Mouse (Mus musculus): ENCODE data around the gene Zbtb45.

Zbtb45 gene

DNA sequence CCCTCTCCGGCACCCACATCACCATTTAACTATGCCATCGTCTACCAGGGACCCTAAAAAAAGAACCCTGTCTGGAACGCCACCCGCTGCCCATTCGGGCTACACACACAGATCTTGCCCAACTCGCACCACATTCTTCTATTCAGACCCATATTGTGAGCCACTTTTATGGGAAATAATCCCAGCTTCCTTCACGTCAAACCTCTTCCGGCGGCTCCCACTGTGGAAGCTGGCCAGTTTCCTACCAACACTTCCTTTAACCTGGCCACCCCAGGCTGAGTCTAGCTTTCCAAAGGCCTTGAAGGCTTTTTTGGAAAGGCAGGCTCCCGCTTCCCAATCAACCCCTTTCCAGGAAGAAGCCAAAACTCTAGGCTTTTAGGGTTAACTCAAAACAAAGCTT is 3.3 kb downstream of the Zbtb45 start:
- in situ Hi-C loops (cut with MboI; ENCODE audit: unreplicated experiment in 2 of 2) = loop anchor here (5.0 to 25.0 kb wide), 4 partner anchors 36 to 1394 kb away; partner anchors contain the start of genes Zfp606 (in 1 of the 2) and Zscan4-ps3 (in 1 of the 2)

GRCm38 (mm10) chr7:13006011-13006410 is 3.8 kb downstream of the Zbtb45 start:
- in situ Hi-C loops (cut with MboI; ENCODE audit: unreplicated experiment in 2 of 2) = loop anchor here (5.0 to 25.0 kb wide), 4 partner anchors 36 to 1394 kb away; partner anchors contain the start of genes Zfp606 (in 1 of the 2) and Zscan4-ps3 (in 1 of the 2)

DNA sequence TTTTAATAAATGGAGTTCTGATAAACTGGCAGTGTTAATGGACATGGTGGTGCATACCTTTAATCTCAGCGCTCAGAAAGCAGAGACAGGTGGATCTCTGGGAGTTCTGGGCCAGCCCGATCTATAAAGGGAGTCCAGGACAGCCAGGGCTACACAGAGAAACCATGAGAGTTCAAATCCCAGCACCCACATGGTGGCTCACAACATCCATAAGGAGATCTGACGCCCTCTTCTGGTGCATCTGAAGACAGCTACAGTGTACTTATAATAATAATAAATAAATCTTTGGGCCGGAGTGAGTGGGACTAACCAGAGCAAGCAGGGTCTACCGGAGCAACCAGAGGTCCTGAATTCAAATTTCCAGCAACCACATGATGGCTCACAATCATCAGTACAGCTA is 6.5 kb downstream of the Zbtb45 start:
- in situ Hi-C loops (cut with MboI; ENCODE audit: unreplicated experiment in 2 of 2) = loop anchor here in 1 of 2 experiments (25.0 kb wide), 2 partner anchors 516 to 1391 kb away; partner anchors contain the start of genes Zfp606 and Zscan4-ps3

DNA sequence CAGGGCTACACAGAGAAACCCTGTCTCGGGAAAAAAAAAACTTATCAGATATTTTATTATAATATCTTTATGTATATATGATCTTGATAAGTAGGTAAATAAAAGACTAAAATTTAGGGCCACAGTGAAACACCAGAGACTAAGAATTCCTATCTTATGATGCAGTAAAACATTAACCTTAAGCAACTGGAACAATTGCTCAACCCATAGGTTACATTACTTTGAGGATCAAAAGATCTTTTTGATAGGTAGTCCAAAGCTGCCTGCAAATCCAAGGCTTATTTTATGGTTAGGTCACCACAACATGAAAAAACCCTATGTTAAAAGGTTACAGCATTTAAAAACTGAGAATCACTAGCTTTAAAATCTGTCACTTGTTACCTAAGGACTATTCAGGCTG is 8.2 kb downstream of the Zbtb45 start:
- in situ Hi-C loops (cut with MboI; ENCODE audit: unreplicated experiment in 2 of 2) = loop anchor here in 1 of 2 experiments (25.0 kb wide), 2 partner anchors 514 to 1389 kb away; partner anchors contain the start of genes Zfp606 and Zscan4-ps3

DNA sequence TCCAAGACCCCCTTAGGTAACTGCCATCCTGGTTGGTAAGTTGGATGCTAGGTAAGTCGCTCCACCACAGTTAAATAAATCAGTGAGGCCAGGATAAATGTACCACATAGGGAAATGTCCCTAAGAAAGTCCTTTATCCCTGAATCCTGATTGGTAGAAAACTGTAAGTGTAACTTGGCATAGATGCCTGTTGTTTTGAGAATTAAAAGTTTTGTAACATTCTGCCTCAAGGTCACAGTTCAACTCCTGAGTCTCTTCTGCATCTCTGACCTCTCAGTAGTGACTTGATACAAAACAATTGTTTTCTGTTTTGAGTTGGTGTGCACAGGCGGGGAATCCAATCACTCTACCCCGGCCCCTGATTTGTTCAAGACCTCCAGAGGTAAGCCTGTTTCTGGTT is 11.0 kb downstream of the Zbtb45 start, which contains the start of gene Trim28:
Gene Trim28 (plus strand): TSS at position 264 of the 400 bp plus-strand sequence.
- in situ Hi-C loops (cut with MboI; ENCODE audit: unreplicated experiment in 2 of 2) = loop anchor here in 1 of 2 experiments (25.0 kb wide), 1 partner anchor 512 kb away; the partner anchor contains the start of gene Zfp606

DNA sequence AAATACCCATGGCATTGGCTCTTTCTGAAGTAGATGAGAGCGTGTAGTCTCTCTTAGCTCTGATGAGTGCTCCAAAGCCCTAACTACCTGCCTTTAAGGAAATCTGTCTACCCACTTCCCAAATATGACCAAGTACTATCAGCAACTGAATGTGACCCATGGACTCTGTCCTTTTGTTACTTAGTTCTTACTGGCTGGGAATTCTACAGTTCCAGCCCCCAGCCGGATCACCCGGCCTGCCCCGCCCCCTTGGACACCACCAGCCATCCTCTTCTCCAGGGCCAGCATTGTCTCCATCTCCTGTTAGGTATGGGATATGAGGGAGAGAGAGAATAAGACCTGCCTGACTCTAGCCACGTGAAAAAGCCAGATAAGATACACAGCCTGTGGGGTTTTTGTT is 11.8 kb downstream of the Zbtb45 start, which contains the start of gene Slc27a5:
Gene Slc27a5 (minus strand): TSS at position 140 of the 400 bp plus-strand sequence.
- in situ Hi-C loops (cut with MboI; ENCODE audit: unreplicated experiment in 2 of 2) = loop anchor here in 1 of 2 experiments (25.0 kb wide), 1 partner anchor 511 kb away; the partner anchor contains the start of gene Zfp606

DNA sequence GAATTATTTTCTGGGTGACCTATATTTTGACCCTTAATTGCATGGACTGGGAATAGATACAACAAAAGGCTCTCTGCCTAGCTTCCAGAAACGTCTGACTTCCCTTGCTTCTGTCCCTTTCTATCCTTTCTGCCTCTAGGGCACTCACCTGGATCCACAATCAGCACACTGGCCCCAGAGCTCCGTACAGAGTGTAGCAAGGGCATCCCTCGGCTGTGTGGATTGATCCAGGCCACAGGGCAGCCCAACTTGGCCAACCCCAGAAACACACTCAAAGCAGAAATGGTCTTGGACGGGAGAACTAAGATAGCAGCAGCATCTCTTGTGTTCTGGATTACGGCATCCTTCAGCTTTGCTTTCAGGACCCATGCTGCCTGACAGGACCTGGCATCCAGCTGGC is 12.6 kb downstream of the Zbtb45 start:
- in situ Hi-C loops (cut with MboI; ENCODE audit: unreplicated experiment in 2 of 2) = loop anchor here in 1 of 2 experiments (25.0 kb wide), 1 partner anchor 510 kb away; the partner anchor contains the start of gene Zfp606

DNA sequence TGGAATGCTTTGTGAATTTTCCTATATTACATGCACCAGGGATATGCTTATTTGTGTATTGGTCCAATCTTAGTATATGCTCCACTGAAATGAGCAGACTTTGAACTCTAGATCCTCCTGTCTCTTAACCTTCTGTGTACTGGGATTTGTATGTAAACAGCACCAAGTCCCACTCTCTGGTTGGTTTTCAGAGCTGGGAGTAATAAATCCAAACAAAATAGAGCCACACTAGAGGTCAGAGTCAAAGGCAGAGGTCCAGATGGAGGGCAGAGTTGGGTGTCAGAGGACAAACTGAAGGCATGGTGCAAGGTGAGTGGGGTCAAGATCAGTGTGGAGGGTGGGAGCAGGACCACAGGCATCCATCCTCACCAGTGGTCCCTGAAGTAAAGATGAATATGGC is 14.0 kb downstream of the Zbtb45 start:
- in situ Hi-C loops (cut with MboI; ENCODE audit: unreplicated experiment in 2 of 2) = loop anchor here in 1 of 2 experiments (25.0 kb wide), 1 partner anchor 509 kb away; the partner anchor contains the start of gene Zfp606

- in situ Hi-C loops (cut with MboI; ENCODE audit: unreplicated experiment in 2 of 2) = loop anchor here (5.0 to 25.0 kb wide), 2 partner anchors 81 to 506 kb away; partner anchors contain the start of gene Zfp606 (in 1 of the 2)
Measured at GRCm38 (mm10) chr7:12993148-12993547, 16.7 kb downstream of the Zbtb45 start.

DNA sequence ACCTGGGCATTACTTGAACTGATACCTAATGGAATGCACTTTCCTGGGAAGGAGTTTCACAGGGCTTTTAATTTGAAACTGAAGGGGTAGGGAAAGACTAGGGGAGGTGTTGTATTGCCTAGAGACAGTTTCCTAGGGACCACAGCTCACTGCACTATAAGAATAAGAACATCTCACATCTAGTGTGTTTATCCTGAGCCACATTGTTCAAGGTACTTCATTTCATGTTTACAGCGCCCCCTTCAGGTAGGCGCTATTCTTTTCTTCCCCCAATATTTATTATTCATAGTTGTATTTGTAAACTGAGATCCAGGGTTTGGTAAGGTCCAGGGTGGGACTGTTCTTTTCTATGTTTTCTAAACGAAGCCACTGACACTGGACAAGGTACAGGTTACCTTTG is 17.6 kb downstream of the Zbtb45 start:
- in situ Hi-C loops (cut with MboI; ENCODE audit: unreplicated experiment in 2 of 2) = loop anchor here (5.0 to 25.0 kb wide), 2 partner anchors 80 to 505 kb away; partner anchors contain the start of gene Zfp606 (in 1 of the 2)

DNA sequence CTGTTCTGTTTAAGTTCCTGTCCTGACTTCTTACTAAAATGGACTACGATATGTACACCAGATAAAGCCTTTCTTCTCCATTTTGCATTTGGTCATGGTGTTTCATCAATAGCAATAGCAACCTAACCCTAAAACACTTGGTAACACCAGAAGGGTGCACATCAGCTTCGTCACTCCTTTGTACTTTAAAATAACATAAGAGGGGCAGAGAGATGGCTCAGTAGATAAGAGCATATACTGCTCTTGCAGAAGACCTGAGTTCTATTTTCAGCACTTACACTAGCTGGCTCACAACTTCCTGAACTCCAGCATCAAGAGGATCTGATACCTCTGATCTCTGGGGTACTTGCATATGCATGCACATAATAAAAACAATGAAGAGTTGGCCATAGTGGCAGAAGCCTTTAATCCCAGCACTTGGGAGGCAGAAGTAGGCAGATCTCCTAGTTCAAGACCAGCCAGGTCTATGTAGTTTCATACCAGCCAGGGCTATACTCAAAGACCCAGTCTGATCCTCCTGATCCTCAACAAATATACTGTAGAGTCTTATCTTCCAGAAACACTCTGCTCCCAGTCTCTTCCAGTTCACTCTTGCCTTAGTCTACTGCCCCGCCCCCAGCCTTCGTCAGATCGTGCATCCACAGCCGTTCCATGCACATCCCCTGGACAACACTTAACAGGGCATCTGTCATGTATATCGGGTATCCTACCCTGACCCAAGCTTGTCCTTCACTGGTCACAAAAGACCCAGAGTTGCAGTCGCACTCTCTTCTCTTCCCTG is 22.2 kb downstream of the Zbtb45 start:
- in situ Hi-C loops (cut with MboI; ENCODE audit: unreplicated experiment in 2 of 2) = loop anchor here (10.0 to 25.0 kb wide), 2 partner anchors 57 to 500 kb away; partner anchors contain the start of gene Zfp606 (in 1 of the 2)

DNA sequence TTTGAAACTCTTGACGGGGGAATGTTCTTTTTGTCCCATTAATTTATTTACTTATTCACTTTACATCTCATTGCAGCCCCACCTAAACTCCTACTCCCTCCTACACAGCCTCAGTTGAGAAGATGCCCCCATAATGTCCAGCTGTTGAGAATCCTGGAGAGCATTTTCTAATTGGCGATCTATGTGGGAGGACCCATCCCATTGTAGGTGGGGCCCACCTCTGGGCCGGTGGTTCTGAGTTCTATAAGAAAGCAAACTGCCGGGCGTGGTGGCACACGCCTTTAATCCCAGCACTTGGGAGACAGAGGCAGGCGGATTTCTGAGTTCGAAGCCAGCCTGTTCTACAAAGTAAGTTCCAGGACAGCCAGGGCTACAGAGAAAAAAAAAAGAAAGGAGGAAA is 22.9 kb downstream of the Zbtb45 start:
- in situ Hi-C loops (cut with MboI; ENCODE audit: unreplicated experiment in 2 of 2) = loop anchor here (10.0 to 25.0 kb wide), 2 partner anchors 58 to 500 kb away; partner anchors contain the start of gene Zfp606 (in 1 of the 2)

DNA sequence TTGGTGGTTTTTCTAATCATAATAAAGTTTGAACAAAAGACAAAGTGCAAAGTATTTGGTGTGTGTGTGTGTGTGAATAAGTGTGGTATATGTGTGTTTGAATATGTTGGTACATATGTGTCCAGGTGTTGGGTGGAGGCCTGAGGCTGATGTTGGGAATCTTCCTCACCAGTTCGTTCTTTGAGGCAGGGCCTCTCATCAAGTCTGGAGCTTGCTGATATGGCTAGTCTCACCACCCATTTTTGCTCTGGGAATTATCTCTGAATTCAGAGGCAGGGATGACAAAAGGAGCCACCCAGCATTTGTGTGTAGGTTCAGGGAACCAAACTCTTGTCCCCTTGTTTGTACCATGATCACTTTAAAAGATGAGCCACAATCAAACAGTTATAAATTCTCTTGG is 24.1 kb downstream of the Zbtb45 start:
- in situ Hi-C loops (cut with MboI; ENCODE audit: unreplicated experiment in 2 of 2) = loop anchor here (10.0 to 25.0 kb wide), 2 partner anchors 59 to 498 kb away; partner anchors contain the start of gene Zfp606 (in 1 of the 2)

DNA sequence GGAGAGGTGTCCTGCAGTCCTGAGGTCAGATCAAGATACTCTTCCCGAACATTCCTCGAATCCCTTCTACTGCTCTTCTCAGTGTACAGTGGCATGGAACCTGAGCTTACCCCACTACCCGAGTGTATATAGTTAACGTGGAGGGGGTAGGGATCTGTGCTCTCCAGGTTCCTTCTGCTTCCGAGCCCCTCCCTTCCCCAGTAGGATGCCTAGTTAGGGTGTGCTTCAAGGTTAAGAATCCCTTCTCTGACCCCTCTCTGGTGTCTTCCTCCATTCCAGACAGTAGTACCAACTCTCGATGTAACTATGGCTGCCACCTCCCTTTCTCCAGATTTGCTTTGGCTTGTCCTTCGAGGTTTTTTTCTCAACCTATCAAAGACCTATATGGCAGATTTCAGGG is 29.5 kb downstream of the Zbtb45 start:
- in situ Hi-C loops (cut with MboI; ENCODE audit: unreplicated experiment in 2 of 2) = loop anchor here (10.0 to 25.0 kb wide), 2 partner anchors 65 to 493 kb away; partner anchors contain the start of gene Zfp606 (in 1 of the 2)

DNA sequence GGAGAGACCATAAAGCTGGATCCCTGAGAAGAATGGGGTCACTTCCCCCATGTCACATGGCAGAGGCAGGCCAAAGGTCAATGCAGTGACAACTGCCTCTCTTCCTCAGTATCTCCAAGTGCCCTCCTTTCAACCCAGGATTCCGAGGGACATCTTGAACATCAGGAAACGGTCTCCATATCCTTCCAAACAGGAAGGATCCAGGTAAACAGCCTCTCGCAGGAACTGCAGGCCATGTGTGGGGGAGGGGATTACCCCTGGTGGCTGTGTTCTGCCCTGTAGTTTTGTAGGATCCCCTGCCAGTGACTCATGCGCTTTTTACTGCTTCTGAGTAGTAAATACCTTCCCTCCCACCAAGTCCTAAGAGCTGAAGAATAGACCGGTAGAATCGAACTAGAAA is 30.1 kb downstream of the Zbtb45 start:
- in situ Hi-C loops (cut with MboI; ENCODE audit: unreplicated experiment in 2 of 2) = loop anchor here (10.0 to 25.0 kb wide), 2 partner anchors 65 to 492 kb away; partner anchors contain the start of gene Zfp606 (in 1 of the 2)

DNA sequence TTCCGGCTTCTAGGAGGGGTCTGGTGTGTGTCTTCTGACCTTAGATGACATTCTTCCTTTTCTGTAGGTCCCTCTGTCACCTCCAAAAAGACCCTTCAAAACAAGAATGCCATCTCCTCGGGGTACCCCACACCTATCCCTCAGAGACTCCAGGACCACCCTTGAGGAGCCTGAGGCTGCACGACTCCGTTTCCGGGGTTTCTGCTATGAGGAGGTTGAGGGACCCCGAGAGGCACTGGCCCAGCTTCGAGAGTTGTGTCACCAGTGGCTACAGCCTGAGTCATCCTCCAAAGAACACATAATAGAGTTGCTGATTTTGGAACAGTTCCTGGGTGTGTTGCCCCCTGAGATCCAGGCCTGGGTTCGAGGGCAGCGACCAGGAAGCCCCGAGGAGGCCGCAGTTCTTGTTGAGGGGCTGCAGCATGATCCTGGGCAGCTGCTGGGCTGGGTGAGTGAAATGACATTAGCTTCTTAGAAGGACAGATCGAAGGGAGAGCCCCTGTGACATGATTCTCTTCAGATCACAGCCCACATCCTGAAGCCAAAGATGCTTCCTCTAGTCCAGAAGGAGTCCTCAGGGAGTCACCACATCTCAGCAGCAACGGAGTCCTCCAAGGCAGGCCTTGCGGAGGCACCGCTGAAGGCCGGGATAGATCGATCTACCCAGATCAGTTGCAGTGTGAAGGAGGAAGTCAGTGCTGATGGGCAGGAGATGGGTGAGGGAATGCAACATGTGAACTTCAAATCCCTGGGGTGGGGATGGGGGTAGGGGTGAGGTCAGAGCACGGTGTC is 30.7 kb downstream of the Zbtb45 start:
- in situ Hi-C loops (cut with MboI; ENCODE audit: unreplicated experiment in 2 of 2) = loop anchor here in 1 of 2 experiments (25.0 kb wide), 1 partner anchor 492 kb away; the partner anchor contains the start of gene Zfp606

DNA sequence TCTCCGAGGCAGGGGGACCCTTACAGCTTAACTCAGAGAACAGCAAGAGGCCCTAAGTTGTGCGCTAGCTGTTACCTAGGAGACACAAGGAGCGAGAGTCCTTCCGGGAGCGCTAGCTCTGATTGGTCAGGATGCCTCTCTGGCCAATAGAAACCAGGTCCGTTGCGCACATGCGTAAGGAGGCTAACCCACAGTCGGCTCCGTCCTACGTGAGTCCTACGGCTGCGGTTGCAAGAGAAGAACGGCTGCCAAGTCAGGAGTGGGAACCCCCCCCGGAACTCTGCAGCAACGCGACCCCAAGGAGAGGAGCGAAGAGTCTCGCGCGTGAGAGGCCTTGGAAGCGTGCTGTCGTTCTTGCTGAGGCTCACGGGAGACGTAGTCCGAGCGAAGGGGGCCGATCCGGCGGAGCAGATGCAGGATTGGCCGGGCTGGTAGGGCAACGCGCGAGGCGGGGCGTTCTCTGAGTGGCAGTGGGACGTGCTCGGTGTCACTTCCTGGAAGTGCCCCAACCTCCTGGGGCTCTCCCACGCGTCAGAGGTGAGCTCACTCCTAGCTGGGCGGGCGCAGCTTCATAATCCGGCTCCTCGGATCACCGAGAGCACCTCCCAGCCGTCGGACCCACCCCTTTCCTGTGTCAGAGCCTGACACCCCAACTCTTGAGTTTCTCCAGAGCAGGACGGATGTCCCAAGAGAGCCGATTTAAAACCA is 32.0 kb downstream of the Zbtb45 start, which contains the start of gene Zfp446:
Gene Zfp446 (plus strand): TSS at position 167 of the 708 bp plus-strand sequence.
- in situ Hi-C loops (cut with MboI; ENCODE audit: unreplicated experiment in 2 of 2) = loop anchor here in 1 of 2 experiments (25.0 kb wide), 1 partner anchor 491 kb away; the partner anchor contains the start of gene Zfp606

GRCm38 (mm10) chr7:12970906-12971305 is 38.9 kb downstream of the Zbtb45 start:
- in situ Hi-C loops (cut with MboI; ENCODE audit: unreplicated experiment in 2 of 2) = no loop called here

All from v-Abl transformed pro-B cells (cell line).